Mouse (Mus musculus) bone marrow, adult 2 months (tissue): ENCODE results near the gene Tespa1.
"Not testable (repeated sequence)": the region's sequence is repeated elsewhere in the genome, so short reads cannot be mapped to it uniquely, and the experiment has no call there.

Experiments used
- CTCF ChIP-seq: fragments of 200-500 bp; IDR thresholded peaks from 2 replicates; pipeline ENCODE4 v1.5.1; 2011; ENCODE audit warnings: low read length, control low read depth; ENCODE audit not compliant: control insufficient read depth, insufficient read depth
- POLR2A ChIP-seq: fragments of 200-500 bp; IDR thresholded peaks from 2 replicates; pipeline ENCODE4 v1.6.1; 2011; ENCODE audit warnings: low read depth, mild to moderate bottlenecking, control low read depth, low read length, borderline replicate concordance; ENCODE audit not compliant: control insufficient read depth

GRCm38 (mm10) chr10:130412167-130412698 lies 89.6 kb downstream of the Tespa1 start:
- not testable (repeated sequence) for TF ChIP-seq POLR2A, CTCF
